Mouse (Mus musculus) 3134 (cell line): ENCODE results near the gene Meis2.
A peak's percentile ranks its signal among the peaks of the same experiment; 100 is the strongest.

ENCODE experiments used
- DNase-seq: peaks from one replicate; pipeline ENCODE4 v3.0.0-alpha.2; 2011; ENCODE audit warnings: low spot score; ENCODE audit not compliant: insufficient read length; ENCODE audit errors: extremely low read depth

The Meis2 gene

GRCm38 (mm10) chr2:115859371-115860140 lies 206.1 kb downstream of the Meis2 start:
- no peak for DNase-seq

GRCm38 (mm10) chr2:115858927-115859326 lies 206.7 kb downstream of the Meis2 start:
- no peak for DNase-seq

- DNase-seq, result no peak
These were observed 207.4 kb downstream of the Meis2 start for GRCm38 (mm10) chr2:115858246-115858645.

- DNase-seq, result no peak
These were observed 208.2 kb downstream of the Meis2 start for GRCm38 (mm10) chr2:115857123-115858080.

- no peak for DNase-seq
These were observed 209.1 kb downstream of the Meis2 start for GRCm38 (mm10) chr2:115856401-115857073.

- DNase-seq, result peak; percentile 58
These were observed 209.9 kb downstream of the Meis2 start for GRCm38 (mm10) chr2:115855511-115856400.

GRCm38 (mm10) chr2:115854828-115855311 lies 210.8 kb downstream of the Meis2 start:
- no peak for DNase-seq

GRCm38 (mm10) chr2:115854007-115854827 lies 211.4 kb downstream of the Meis2 start:
- no peak for DNase-seq

DNA sequence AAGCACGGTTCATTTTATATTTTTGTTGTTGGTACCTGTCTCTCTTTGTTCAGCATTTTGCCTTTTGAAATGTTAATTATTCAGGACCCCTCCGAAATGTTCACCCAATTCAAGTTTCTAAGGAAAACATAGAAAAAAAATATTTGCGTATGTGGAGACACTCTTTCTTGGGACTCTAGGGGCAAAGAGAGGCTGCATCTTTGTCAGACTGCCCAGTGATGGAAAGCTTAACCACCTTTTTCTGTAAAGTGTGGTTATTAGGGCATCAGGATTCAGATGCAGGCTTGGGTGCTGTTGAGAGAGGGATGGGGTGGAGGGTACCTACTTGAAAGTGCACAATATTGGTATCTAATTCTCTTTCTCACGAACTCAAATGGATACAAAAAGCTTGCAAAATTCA lies 212.4 kb downstream of the Meis2 start:
- DNase-seq, result no peak

DNA sequence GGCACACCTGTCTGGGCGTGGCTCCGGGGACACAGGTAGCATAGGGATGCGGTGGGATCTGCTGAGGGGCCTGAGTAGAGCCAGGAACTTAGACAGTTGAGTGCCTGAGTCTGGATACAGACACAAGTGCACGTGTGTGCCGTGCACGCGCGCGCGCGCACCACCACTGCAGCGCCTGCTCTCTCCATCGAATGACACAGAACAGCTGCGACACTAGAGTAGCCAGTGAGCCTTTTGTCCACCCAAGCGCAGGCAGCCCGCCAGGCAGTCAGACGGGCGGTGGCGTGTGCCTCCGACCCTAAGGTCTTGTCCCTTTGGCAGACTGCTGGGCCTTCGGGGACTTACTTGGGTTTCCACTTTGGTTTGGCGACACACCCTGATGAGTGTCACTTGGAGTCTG lies 213.0 kb downstream of the Meis2 start:
- no peak for DNase-seq

GRCm38 (mm10) chr2:115852109-115852508 lies 213.5 kb downstream of the Meis2 start:
- no peak for DNase-seq

DNA sequence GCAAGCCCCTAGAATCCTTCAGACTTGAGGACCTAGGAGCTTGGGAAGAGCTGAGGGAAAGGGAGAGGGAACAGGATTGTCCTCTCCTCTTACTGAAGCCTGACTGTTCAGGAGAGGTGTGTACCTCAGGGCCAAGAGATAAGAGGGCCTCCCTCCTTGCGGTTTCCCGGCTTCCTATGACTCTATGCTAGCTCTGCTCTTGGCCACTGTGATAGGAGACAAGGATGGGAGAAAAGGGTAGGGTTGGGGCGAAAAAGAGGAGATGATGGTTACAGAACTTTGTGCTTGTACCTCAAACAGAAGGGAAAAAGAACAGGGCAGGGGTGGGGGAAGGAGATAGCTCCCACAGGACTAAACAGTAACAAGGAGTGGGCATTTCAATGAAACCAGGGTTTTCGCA lies 214.7 kb downstream of the Meis2 start:
- DNase-seq, result no peak

DNA sequence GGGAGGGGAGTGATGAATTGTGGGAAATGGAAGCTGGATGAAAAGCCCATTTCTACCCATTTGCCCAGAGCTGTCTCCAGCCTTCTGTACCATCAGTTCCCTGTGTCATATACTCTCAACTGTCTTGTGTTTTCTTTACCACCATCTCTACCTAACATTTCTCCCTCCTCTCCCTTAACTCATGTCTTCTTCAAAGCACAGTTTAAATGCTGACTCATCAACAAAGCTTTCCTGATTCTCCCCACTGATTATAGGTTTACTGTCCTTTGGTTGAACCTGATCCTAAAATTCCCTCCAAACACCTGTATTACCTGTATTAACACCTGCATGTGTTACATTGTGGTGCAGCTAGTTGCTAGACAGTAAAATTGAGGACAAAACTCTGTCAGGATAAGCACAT lies 222.8 kb downstream of the Meis2 start:
- DNase-seq, result no peak

GRCm38 (mm10) chr2:115836034-115836433 lies 229.6 kb downstream of the Meis2 start:
- no peak for DNase-seq

GRCm38 (mm10) chr2:115822361-115822760 lies 243.3 kb downstream of the Meis2 start:
- DNase-seq, result no peak

- DNase-seq, result no peak
These were observed 247.7 kb downstream of the Meis2 start for GRCm38 (mm10) chr2:115817959-115818358.

DNA sequence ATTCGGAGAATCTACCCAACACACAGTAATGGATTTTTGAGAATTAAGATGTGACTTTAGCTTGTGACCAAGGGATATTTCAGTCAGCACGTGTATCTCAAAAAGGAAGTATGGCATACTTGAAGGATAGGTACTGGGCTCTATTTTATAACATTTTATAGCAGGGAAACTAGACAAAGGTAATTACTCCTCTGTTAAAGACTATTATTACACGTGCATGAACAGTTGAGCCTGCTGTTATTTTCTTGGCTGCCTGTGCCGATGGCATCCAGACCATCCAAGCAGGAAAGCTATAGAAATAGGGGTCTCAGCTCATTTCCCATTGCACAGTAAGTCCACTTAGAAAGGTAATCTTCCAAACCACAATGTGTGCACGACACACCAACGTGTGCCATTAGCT lies 251.9 kb downstream of the Meis2 start:
- no peak for DNase-seq

GRCm38 (mm10) chr2:115813316-115813715 lies 252.3 kb downstream of the Meis2 start:
- no peak for DNase-seq
